Mouse (Mus musculus) thymus, adult 2 months (tissue): ENCODE data around the gene Ski.

Experiments
- CTCF ChIP-seq: fragments of 200-500 bp; IDR thresholded peaks from 2 replicates; pipeline ENCODE4 v1.5.1; 2012; ENCODE audit warnings: mild to moderate bottlenecking, control low read depth, low read length, moderate library complexity, borderline replicate concordance; ENCODE audit not compliant: control insufficient read depth, poor library complexity, insufficient read depth; ENCODE audit errors: extremely low read depth
- POLR2A ChIP-seq: fragments of 200-500 bp; IDR thresholded peaks from 2 replicates; pipeline ENCODE4 v1.6.1; 2012; ENCODE audit warnings: mild to moderate bottlenecking, low read length, control low read depth, moderate library complexity; ENCODE audit not compliant: control insufficient read depth, poor library complexity, insufficient read depth; ENCODE audit errors: extremely low read depth

- TF ChIP-seq POLR2A (no peak), CTCF (no peak)
Observed at GRCm38 (mm10) chr4:155190275-155190674, 32.1 kb downstream of the Ski start.
